Mouse (Mus musculus) limb, embryonic 11.5 days (tissue): ENCODE results near the gene Ern1. TPM values are rescaled to one million over a fixed set of nuclear protein-coding genes. Genes with fewer than 3 reads are reported as not detected.
A peak's percentile ranks its signal among the peaks of the same experiment; 100 is the strongest.

Experiments used
- ATAC-seq: fragments of 200-750 bp; cut with Nextera tagmentation; 2 replicates; pipeline ENCODE4 v1.8.0; 2017; ENCODE audit warnings: low read depth; ENCODE audit not compliant: insufficient number of reproducible peaks, low FRiP score, low TSS enrichment
- DNase-seq: peaks from one replicate; pipeline ENCODE4 v3.0.0-alpha.2; 2015; ENCODE audit warnings: low spot score
- H3K27ac ChIP-seq: fragments of 300-500 bp; sonication (generic); replicated peaks from 2 replicates; pipeline ENCODE4 v1.5.1; 2014; ENCODE audit warnings: low read depth, mild to moderate bottlenecking, low read length
- H3K27me3 ChIP-seq: fragments of 300-500 bp; sonication (generic); 2 replicates; pipeline ENCODE4 v1.6.1; 2014; ENCODE audit warnings: mild to moderate bottlenecking, low read length, mixed read lengths; ENCODE audit not compliant: control insufficient read depth, insufficient read depth
- H3K36me3 ChIP-seq: fragments of 300-500 bp; sonication (generic); 2 replicates; pipeline ENCODE4 v1.6.1; 2014; ENCODE audit warnings: mild to moderate bottlenecking, low read length, moderate library complexity, mixed read lengths; ENCODE audit not compliant: control insufficient read depth, insufficient read depth
- H3K4me1 ChIP-seq: fragments of 300-500 bp; sonication (generic); 2 replicates; pipeline ENCODE4 v1.6.1; 2014; ENCODE audit warnings: low read length, mixed read lengths; ENCODE audit not compliant: control insufficient read depth, insufficient read depth
- H3K4me2 ChIP-seq: fragments of 300-500 bp; sonication (generic); 2 replicates; pipeline ENCODE4 v1.6.1; 2014; ENCODE audit warnings: low read depth, mild to moderate bottlenecking, moderate library complexity; ENCODE audit not compliant: severe bottlenecking
- H3K4me3 ChIP-seq: fragments of 300-500 bp; sonication (generic); 2 replicates; pipeline ENCODE4 v1.5.1; 2014; ENCODE audit warnings: low read depth, low read length
- H3K9ac ChIP-seq: fragments of 300-500 bp; sonication (generic); 2 replicates; pipeline ENCODE4 v1.6.1; 2014; ENCODE audit warnings: mild to moderate bottlenecking, low read length
- H3K9me3 ChIP-seq: fragments of 300-500 bp; sonication (generic); 2 replicates; pipeline ENCODE4 v1.6.1; 2016; ENCODE audit warnings: low read length; ENCODE audit not compliant: control insufficient read depth
- WGBS: fragments of 180-500 bp; shearing (Covaris S2); extraction: QIAGEN DNeasy Blood & Tissue Kit; methylation state at CpG from one replicate; pipeline ENCODE4 v1.1.7; 2014; 5-methylcytosine and 5-hydroxymethylcytosine counted together
- polyA plus RNA-seq: library from polyadenylated mRNA; unstranded; fragments of >200 nt; fragmentation: Nextera tagmentation; extraction: Ambion mirVana; gene quantifications from 2 replicates; pipeline ENCODE4 v1.2.1, GENCODE M21; 2014

Ern1 gene
- polyA plus RNA-seq, 1 experiment from 2014 or later: 6.9 TPM

DNA sequence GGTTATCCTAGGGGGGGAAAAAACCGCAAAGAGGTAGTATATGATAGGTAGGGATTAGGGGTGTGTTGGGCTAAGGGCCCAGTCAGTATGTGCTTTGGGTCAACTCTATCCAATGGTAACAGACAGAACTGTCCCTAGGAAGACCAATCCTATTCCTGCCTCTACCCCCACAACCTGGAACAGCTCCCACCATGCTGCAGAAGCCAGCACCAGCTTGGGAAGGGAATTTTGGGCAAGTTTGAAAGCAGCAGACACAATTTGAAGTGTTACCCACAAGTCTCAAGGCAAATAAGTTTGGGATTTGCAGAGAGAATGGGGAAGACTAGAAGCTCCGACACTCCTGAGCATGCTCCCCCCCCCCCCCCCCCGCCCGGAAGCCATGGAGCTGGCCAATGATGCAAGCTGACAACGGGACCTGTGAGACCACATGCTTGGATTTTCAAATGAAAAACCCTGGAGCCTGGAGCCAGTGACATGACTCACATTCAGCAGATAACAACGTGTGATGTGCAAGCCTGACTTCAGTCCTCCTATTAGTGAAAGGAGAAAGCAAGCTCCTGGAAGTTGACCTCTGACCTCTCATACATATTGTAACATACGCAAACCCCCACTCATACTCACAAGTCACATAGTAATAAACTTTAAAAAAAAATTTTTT lies 1.5 kb upstream of the Ern1 start:
- H3K4me1 ChIP-seq: peaks cover 5% of the 10 kb centered on the region; the same call in 1 of the 2 replicates
- H3K27me3 ChIP-seq: no peaks in the 10 kb centered on the region
- H3K9me3 ChIP-seq: no peaks in the 10 kb centered on the region
- H3K36me3 ChIP-seq: no peaks in the 10 kb centered on the region
- DNase-seq (no peak), ATAC-seq (no peak)
- no peak overlapping the region for H3K9ac ChIP-seq
- H3K27ac ChIP-seq: no peak overlapping the region
- no peak overlapping the region for H3K4me3 ChIP-seq
- H3K4me2 ChIP-seq: no peak overlapping the region
- WGBS: 65% methylated on average over 6 of the region's 7 CpGs

DNA sequence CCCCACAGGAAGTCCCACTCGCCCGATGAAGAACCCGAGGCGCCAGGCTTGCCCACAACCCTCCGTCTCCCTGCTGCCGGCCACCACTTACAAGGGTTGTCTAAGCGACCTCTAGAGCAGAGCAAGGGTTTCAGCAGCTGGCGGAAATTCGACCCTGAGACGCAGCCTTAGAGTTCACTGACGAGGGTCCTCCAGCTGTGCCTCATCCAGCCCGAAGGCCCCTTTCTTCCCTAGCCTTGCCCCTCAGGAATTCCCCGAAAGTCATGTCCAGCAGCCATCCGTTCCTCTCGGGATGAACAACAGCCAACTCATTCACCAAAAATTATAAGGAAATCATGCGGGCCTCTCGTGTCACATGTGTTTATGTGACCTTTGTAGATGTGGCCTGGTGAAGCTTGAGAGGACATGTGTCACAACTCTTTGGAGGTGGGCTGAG lies 492 bp upstream of the Ern1 start:
- ATAC-seq (peak; percentile 61), DNase-seq (no peak)
- peak overlapping the region; percentile 23; the same call in 1 of the 2 replicates for H3K9ac ChIP-seq
- H3K4me2 ChIP-seq: peak overlapping the region; percentile 81
- WGBS: 12% methylated on average over 17 of the region's 17 CpGs
- H3K4me1 ChIP-seq: peaks cover 5% of the 10 kb centered on the region; the same call in 1 of the 2 replicates
- peak overlapping the region; percentile 86 for H3K4me3 ChIP-seq
- H3K27ac ChIP-seq: no peak overlapping the region
- H3K36me3 ChIP-seq: no peaks in the 10 kb centered on the region
- H3K27me3 ChIP-seq: no peaks in the 10 kb centered on the region
- no peaks in the 10 kb centered on the region for H3K9me3 ChIP-seq

DNA sequence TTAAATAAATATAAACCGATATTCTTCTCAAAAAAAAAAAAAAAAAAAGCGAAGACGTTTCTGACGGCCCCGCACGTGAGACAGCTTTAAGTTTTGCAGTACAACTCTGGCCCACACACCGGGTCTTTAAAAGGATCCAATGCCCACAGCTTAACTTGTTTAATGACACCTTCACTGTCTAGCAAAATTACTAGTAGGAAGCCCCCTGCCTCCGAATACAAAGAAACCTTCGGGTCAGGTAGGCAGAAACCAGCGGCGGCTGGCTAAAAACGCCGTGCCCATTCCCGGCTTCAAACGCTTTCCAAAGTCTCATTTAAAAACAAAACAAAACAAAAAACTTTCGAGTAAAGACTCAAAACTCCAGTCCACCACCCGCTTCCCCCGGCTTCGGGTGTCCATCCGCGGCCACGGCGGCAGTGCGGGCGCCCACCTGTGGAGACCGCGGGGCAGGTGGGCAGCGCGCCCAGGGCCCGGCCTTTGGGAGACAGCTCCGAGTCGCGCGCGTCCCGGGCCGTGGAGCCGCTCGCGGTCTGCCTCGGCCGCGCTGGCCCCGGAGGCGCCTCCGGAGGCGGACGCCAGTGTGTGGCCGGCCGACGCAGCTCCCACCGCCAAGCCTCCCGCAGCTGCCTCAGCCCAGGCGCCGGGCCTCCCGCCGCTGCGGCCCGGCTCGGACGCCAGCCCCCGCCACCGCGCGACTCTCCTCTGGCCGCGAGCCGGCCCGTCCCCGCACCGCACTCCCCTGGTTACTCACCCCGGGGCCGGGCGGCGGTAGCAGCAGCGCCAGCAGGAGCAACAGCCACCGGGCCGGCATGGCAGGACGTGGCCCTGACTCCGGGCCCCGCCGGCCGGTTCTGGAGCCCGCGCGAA lies 553 bp downstream of the Ern1 start:
- peak; percentile 64 for DNase-seq
- Histone ChIP-seq H3K4me3 (peak overlapping the region; percentile 86), H3K36me3 (no peaks in the 10 kb centered on the region), H3K9me3 (no peaks in the 10 kb centered on the region), H3K4me1 (peaks cover 5% of the 10 kb centered on the region; the same call in 1 of the 2 replicates), H3K27ac (peak overlapping the region; percentile 65), H3K27me3 (no peaks in the 10 kb centered on the region), H3K9ac (peak overlapping the region; percentile 77), H3K4me2 (peak overlapping the region; percentile 81)
- WGBS: under 1% methylated on average over 69 of the region's 86 CpGs
- peak; percentile 86 for ATAC-seq

DNA sequence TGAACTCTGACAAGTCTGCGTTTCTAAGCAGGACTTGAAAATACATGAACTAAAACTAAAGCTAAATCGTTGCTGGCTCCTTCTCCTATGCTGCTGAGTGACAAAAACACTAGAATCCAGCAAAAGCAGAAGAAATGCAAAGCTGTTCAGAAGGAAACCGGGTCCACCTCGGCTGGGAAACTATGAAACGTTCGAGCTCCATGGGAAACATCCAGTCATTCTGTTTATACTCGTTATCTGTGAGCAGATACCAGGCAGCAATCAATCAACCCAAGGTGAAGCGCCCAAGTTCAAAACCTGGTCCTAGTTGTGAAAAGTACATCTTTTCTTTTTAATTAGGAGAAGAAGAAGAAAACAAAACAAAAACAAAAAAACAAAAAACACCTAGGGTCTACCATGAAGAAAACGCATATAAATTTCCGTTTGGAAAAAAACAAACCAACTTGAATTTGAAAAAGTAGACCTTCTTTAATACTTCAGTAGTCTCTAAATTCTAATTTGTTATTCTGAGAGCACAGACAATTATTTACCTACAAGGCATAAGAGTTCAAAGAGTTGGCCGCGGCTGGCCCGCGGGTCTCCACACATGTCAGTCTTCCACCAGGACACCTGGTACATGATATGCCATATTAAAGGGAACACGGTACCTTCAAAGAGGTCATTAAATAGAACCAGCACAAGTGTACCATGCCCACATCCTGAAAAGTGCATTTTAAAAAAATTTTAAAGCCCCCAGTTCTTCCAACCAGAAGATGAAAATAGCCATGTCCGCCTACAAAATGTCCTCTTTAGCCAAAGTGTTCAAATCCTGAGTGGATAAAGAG lies 1.4 kb downstream of the Ern1 start:
- Histone ChIP-seq H3K4me1 (peaks cover 5% of the 10 kb centered on the region; the same call in 1 of the 2 replicates), H3K27me3 (no peaks in the 10 kb centered on the region), H3K4me2 (peak overlapping the region; percentile 81), H3K9me3 (no peaks in the 10 kb centered on the region), H3K9ac (no peak overlapping the region; the same call in 1 of the 2 replicates), H3K36me3 (no peaks in the 10 kb centered on the region), H3K4me3 (peak overlapping the region; percentile 86), H3K27ac (no peak overlapping the region)
- WGBS: 29% methylated on average over 16 of the region's 16 CpGs
- no peak for DNase-seq
- ATAC-seq: no peak

DNA sequence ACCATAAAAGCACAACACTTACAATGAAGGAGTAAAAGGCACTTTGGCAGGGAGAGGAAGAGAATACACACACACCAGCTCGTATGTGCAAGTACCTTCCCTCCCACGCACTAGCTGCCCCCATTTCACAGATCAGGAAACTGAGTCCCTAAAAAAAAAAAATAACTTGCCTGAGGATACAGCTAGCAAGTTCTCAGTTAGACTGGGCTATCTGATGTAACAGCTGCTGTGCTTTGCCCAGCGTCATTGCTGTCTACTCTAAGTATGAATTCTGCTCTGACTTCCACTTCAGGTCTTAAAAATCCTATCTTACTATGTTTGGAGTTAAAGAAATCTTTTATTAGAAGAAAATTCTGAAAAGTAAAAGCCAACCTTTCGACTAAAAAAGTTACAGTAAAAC lies 2.0 kb downstream of the Ern1 start:
- 80% methylated on average over 4 of the region's 4 CpGs for whole genome bisulfite sequencing
- Histone ChIP-seq H3K9ac (no peak overlapping the region), H3K9me3 (no peaks in the 10 kb centered on the region), H3K4me1 (peaks cover 5% of the 10 kb centered on the region; the same call in 1 of the 2 replicates), H3K27ac (no peak overlapping the region), H3K27me3 (no peaks in the 10 kb centered on the region), H3K4me2 (0 out of 2 replicates have a peak overlapping the region, but pooled peaks have one; percentile 4), H3K4me3 (no peak overlapping the region), H3K36me3 (no peaks in the 10 kb centered on the region)
- ATAC-seq (no peak), DNase-seq (no peak)

DNA sequence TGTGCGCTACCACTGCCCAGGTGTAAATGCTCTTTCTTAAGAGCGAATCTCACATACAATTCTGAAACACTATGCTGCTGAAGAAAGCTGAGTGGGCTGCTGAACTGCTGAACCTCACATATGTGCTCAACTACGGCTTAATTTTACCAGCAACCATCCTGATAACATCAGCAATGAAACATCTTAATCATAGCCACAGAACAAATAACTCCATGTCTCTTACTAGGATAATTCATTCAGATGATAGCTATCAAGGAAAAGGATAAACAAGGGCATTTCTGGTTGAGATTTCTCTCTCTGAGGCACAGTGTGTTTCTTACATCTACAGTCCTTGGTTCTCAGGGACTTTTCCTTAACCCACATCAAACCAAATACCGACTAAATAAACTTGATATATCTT lies 2.8 kb downstream of the Ern1 start:
- ATAC-seq (no peak), DNase-seq (no peak)
- peaks cover 5% of the 10 kb centered on the region; the same call in 1 of the 2 replicates for H3K4me1 ChIP-seq
- no peaks in the 10 kb centered on the region for H3K27me3 ChIP-seq
- H3K9ac ChIP-seq: no peak overlapping the region
- no peak overlapping the region for H3K27ac ChIP-seq
- H3K36me3 ChIP-seq: no peaks in the 10 kb centered on the region
- H3K4me2 ChIP-seq: no peak overlapping the region
- H3K9me3 ChIP-seq: no peaks in the 10 kb centered on the region
- WGBS: 95% methylated on average over 4 of the region's 4 CpGs
- no peak overlapping the region for H3K4me3 ChIP-seq

DNA sequence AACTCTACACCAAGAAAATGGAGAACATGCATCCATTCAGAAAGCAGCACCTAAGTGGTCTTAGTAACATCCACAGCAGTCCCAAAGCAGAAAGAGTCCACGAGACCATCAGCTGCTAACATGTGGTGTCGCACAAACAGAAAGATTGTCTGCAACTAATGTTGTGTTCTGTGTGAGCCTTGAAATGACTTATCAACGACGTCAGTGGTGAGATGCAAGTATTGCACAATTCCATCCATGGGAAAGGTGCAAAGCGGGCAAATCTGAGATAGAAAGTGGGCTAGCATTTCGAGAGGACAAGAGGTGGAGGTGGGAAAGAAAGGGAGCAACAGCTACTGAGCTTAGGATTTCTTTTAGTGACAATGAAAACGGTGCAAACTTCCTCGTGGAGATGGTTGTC lies 4.8 kb downstream of the Ern1 start:
- DNase-seq (no peak), ATAC-seq (no peak)
- H3K4me3 ChIP-seq: no peak overlapping the region
- H3K9me3 ChIP-seq: no peaks in the 10 kb centered on the region
- H3K9ac ChIP-seq: no peak overlapping the region
- peaks cover 3% of the 10 kb centered on the region; the same call in 1 of the 2 replicates for H3K4me1 ChIP-seq
- no peak overlapping the region for H3K27ac ChIP-seq
- no peaks in the 10 kb centered on the region for H3K27me3 ChIP-seq
- no peak overlapping the region for H3K4me2 ChIP-seq
- WGBS: 92% methylated on average over 8 of the region's 8 CpGs
- no peaks in the 10 kb centered on the region for H3K36me3 ChIP-seq

DNA sequence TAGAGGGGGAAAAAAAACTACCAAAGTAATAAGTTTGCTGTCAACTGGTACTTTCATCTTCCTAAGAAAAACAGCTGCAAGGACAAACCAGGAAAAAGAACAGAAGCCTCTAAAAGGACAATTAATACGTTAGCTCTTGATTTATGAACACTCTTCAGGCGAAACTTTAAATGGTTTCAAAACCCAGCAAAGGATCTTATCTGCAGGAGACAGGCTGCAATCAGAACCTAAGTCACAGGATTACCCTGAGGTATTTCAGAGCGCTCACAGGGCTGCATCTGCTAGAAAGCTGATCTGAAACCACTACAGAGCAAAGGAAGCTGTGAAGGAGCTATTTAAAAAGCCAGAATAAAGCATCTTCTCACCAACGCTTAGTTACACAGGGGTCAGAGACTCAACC lies 6.0 kb downstream of the Ern1 start:
- ATAC-seq (no peak), DNase-seq (no peak)
- no peaks in the 10 kb centered on the region for H3K36me3 ChIP-seq
- no peak overlapping the region for H3K4me2 ChIP-seq
- H3K4me3 ChIP-seq: no peak overlapping the region
- no peaks in the 10 kb centered on the region for H3K27me3 ChIP-seq
- H3K4me1 ChIP-seq: 0 out of 2 replicates have a peak, but pooled peaks cover 3% of the 10 kb centered on the region
- 22% methylated on average over 4 of the region's 4 CpGs for WGBS
- no peak overlapping the region for H3K9ac ChIP-seq
- H3K27ac ChIP-seq: no peak overlapping the region
- no peaks in the 10 kb centered on the region for H3K9me3 ChIP-seq
